Mouse (Mus musculus) small intestine, adult 2 months (tissue): ENCODE measurements around the gene Mrpl18. TPM values are rescaled to one million over a fixed set of nuclear protein-coding genes. Genes with fewer than 3 reads are reported as not detected.
A peak's percentile ranks its signal among the peaks of the same experiment; 100 is the strongest.

Experiments
- H3K27ac ChIP-seq: fragments of 200-500 bp; 2 replicates; pipeline ENCODE4 v1.5.1; 2012; ENCODE audit warnings: low read depth, low read length, control low read depth, inconsistent platforms; ENCODE audit not compliant: insufficient read depth
- H3K27me3 ChIP-seq: fragments of 200-500 bp; 2 replicates; pipeline ENCODE4 v1.6.1; 2012; ENCODE audit warnings: mild to moderate bottlenecking, moderate library complexity, low read length, inconsistent platforms; ENCODE audit not compliant: control insufficient read depth, insufficient read depth
- H3K36me3 ChIP-seq: fragments of 200-500 bp; 2 replicates; pipeline ENCODE4 v1.6.1; 2012; ENCODE audit warnings: mild to moderate bottlenecking, low read length, control low read depth, inconsistent platforms; ENCODE audit not compliant: control insufficient read depth, insufficient read depth
- H3K4me1 ChIP-seq: fragments of 200-500 bp; 2 replicates; pipeline ENCODE4 v1.6.1; 2012; ENCODE audit warnings: low read length, inconsistent platforms, mixed read lengths; ENCODE audit not compliant: control insufficient read depth, insufficient read depth, insufficient read length
- H3K4me3 ChIP-seq: fragments of 200-500 bp; 2 replicates; pipeline ENCODE4 v1.5.1; 2012; ENCODE audit warnings: low read depth, mild to moderate bottlenecking, control low read depth, inconsistent platforms, low read length, moderate library complexity
- CTCF ChIP-seq: fragments of 200-500 bp; IDR thresholded peaks from 2 replicates; pipeline ENCODE4 v1.5.1; 2012; ENCODE audit warnings: low read depth, mild to moderate bottlenecking, control low read depth, inconsistent platforms, low read length, moderate library complexity, mixed read lengths; ENCODE audit not compliant: insufficient replicate concordance, insufficient read length; ENCODE audit errors: extremely low read depth
- POLR2A ChIP-seq: fragments of 200-500 bp; IDR thresholded peaks from 2 replicates; pipeline ENCODE4 v1.6.1; 2012; ENCODE audit warnings: low read depth, mild to moderate bottlenecking, control low read depth, inconsistent platforms, low read length, moderate library complexity
- WGBS: fragments of 180-500 bp; shearing (Covaris S2); methylation state at CpG from one replicate; pipeline ENCODE4 v1.1.7; 2018; 5-methylcytosine and 5-hydroxymethylcytosine counted together
- polyA plus RNA-seq: library from polyadenylated mRNA; depleted of rRNA; stranded (reverse); fragments of >200 nt; gene quantifications from 2 replicates; pipeline ENCODE4 v1.2.3, GENCODE M21; 2012

Gene Mrpl18
- polyA plus RNA-seq, 1 experiment: 19.4 TPM

GRCm38 (mm10) chr17:12892033-12892432 lies 24.1 kb downstream of the Mrpl18 start:
- TF ChIP-seq POLR2A: no peak
- no peak for TF ChIP-seq CTCF
- Histone ChIP-seq H3K4me1 (no peaks in the 10 kb centered on the region), H3K36me3 (peaks cover 2% of the 10 kb centered on the region; the same call in 1 of the 2 replicates), H3K27ac (no peak overlapping the region), H3K27me3 (no peaks in the 10 kb centered on the region), H3K4me3 (no peak overlapping the region)
- WGBS: 94% methylated on average over 9 of the region's 9 CpGs

- Histone ChIP-seq H3K4me3 (no peak overlapping the region), H3K4me1 (no peaks in the 10 kb centered on the region), H3K36me3 (no peaks in the 10 kb centered on the region), H3K27me3 (no peaks in the 10 kb centered on the region), H3K27ac (no peak overlapping the region)
- TF ChIP-seq CTCF (no peak), POLR2A (no peak)
- 85% methylated on average over 4 of the region's 4 CpGs for WGBS
These were observed 25.1 kb downstream of the Mrpl18 start for GRCm38 (mm10) chr17:12891054-12891453.

- no peak overlapping the region for H3K27ac ChIP-seq
- 66% methylated on average over 15 of the region's 15 CpGs for WGBS
- no peak overlapping the region for H3K4me3 ChIP-seq
- no peaks in the 10 kb centered on the region for H3K36me3 ChIP-seq
- no peaks in the 10 kb centered on the region for H3K4me1 ChIP-seq
- no peaks in the 10 kb centered on the region for H3K27me3 ChIP-seq
- TF ChIP-seq POLR2A (no peak), CTCF (no peak)
These were observed 28.9 kb downstream of the Mrpl18 start for GRCm38 (mm10) chr17:12887021-12887775.

- Histone ChIP-seq H3K36me3 (no peaks in the 10 kb centered on the region), H3K4me1 (no peaks in the 10 kb centered on the region), H3K4me3 (no peak overlapping the region), H3K27me3 (no peaks in the 10 kb centered on the region), H3K27ac (no peak overlapping the region)
- 27% methylated on average over 6 of the region's 6 CpGs for WGBS
- no peak for TF ChIP-seq CTCF
- TF ChIP-seq POLR2A: no peak
These were observed 29.5 kb downstream of the Mrpl18 start for GRCm38 (mm10) chr17:12886620-12887019.

- Histone ChIP-seq H3K27me3 (no peaks in the 10 kb centered on the region), H3K4me3 (no peak overlapping the region), H3K27ac (no peak overlapping the region), H3K36me3 (no peaks in the 10 kb centered on the region), H3K4me1 (no peaks in the 10 kb centered on the region)
- WGBS: 78% methylated on average over 1 of the region's 1 CpGs
- TF ChIP-seq POLR2A (no peak), CTCF (no peak)
These were observed 34.9 kb downstream of the Mrpl18 start for GRCm38 (mm10) chr17:12881216-12881615.

- no peak overlapping the region for H3K27ac ChIP-seq
- TF ChIP-seq POLR2A (no peak), CTCF (peak; percentile 69; the same call in 1 of the 2 replicates)
- no peak overlapping the region for H3K4me3 ChIP-seq
- H3K27me3 ChIP-seq: no peaks in the 10 kb centered on the region
- no peaks in the 10 kb centered on the region for H3K4me1 ChIP-seq
- 2% methylated on average over 14 of the region's 14 CpGs for WGBS
- no peaks in the 10 kb centered on the region for H3K36me3 ChIP-seq
These were observed 36.0 kb downstream of the Mrpl18 start for GRCm38 (mm10) chr17:12880178-12880577.

- Histone ChIP-seq H3K27me3 (no peaks in the 10 kb centered on the region), H3K4me1 (no peaks in the 10 kb centered on the region), H3K36me3 (no peaks in the 10 kb centered on the region), H3K4me3 (no peak within 1 kb of the TSS), H3K27ac (no peak within 1 kb of the TSS)
- 77% methylated on average over 5 of the region's 5 CpGs for WGBS
- no peak for TF ChIP-seq CTCF
- no peak for TF ChIP-seq POLR2A
These were observed 40.4 kb downstream of the Mrpl18 start, which contains the start of gene Mrgprh for GRCm38 (mm10) chr17:12875734-12876133. TSS of gene Mrgprh (plus strand) at chr17:12876034.
